In genomic region chr2:13557145-13558030, GRCm38 (mm10) we compare ENCODE assay signal across 17 mouse cellular contexts. TPM values are rescaled to one million over a fixed set of nuclear protein-coding genes. Genes with fewer than 3 reads are reported as not detected.
DNase-seq lines count a peak whose midpoint lies in the region; ATAC-seq lines count a peak whose summit lies in the region.
"Had no signal": no experiment of that assay in that cellular context is flagged by ENCODE, and none has a peak within 500 bp of the region (broad histone marks: within the 10 kb centered on the region; RNA-seq: fewer than 3 reads in every experiment).

No protein-coding gene starts in this region.

- WGBS in embryonic facial prominence, embryonic 14.5 days, result 73% methylated on average over 9 of the region's 9 CpGs

- H3K4me2 ChIP-seq in embryonic facial prominence, embryonic 14.5 days (ENCODE audit: low read depth, low read length), result no peak overlapping the region
- H3K4me2 ChIP-seq: limb, embryonic 13.5 days; neural tube, embryonic 15.5 days had no signal

- no peaks in the 10 kb centered on the region for H3K27me3 ChIP-seq in embryonic facial prominence, embryonic 14.5 days (replicated peaks; ENCODE audit: control insufficient read depth, insufficient read depth, low read length)
- H3K27me3 ChIP-seq: CH12.LX; limb, embryonic 13.5 days; neural tube, embryonic 15.5 days had no signal

- no peak overlapping the region for H3K9ac ChIP-seq in embryonic facial prominence, embryonic 14.5 days (ENCODE audit: low read depth, low read length)
- H3K9ac ChIP-seq: limb, embryonic 13.5 days; neural tube, embryonic 15.5 days had no signal

- no peak for DNase-seq in frontal cortex, postnatal 10 days (ENCODE audit: low spot score in 2 of 2)
- peak; percentile 70 for DNase-seq in CD4-positive helper T cell, adult 2 months (ENCODE audit: low read depth, low spot score)
- no peak for DNase-seq in embryonic facial prominence, embryonic 14.5 days (ENCODE audit: low spot score)
- no peak for DNase-seq in kidney, postnatal 36 days
- no peak for DNase-seq in cerebellum, postnatal 10 days
- DNase-seq in frontal cortex, postnatal 14 days (ENCODE audit: low spot score in 2 of 2), result no peak
- DNase-seq: cerebellum, adult 11 months; gastrocnemius, postnatal 14 days; kidney, adult 11 months; layer of hippocampus, adult 9-11 months; lung, postnatal 4 days had no signal

- no peaks in the 10 kb centered on the region for H3K36me3 ChIP-seq in embryonic facial prominence, embryonic 14.5 days (ENCODE audit: control insufficient read depth, insufficient read depth, low read length)
- H3K36me3 ChIP-seq: limb, embryonic 13.5 days; neural tube, embryonic 15.5 days had no signal

- H3K27ac ChIP-seq in embryonic facial prominence, embryonic 14.5 days (replicated peaks; ENCODE audit: low read depth, low read length), result 0 out of 2 replicates have a peak overlapping the region, but pooled peaks have one; percentile 25
- H3K27ac ChIP-seq: limb, embryonic 13.5 days; neural tube, embryonic 15.5 days had no signal

- no peak overlapping the region for H3K4me3 ChIP-seq in embryonic facial prominence, embryonic 14.5 days (ENCODE audit: low read depth, low read length)
- H3K4me3 ChIP-seq: erythroblast, embryonic 14.5 days; limb, embryonic 13.5 days; neural tube, embryonic 15.5 days had no signal

- no peaks in the 10 kb centered on the region for H3K9me3 ChIP-seq in embryonic facial prominence, embryonic 14.5 days (ENCODE audit: control insufficient read depth, low read length)
- H3K9me3 ChIP-seq: limb, embryonic 13.5 days; neural tube, embryonic 15.5 days had no signal

- peaks cover 18% of the 10 kb centered on the region for H3K4me1 ChIP-seq in embryonic facial prominence, embryonic 14.5 days (ENCODE audit: control insufficient read depth, insufficient read depth, low read length)
- H3K4me1 ChIP-seq: neural tube, embryonic 15.5 days had no signal

- peak; percentile 40 for ATAC-seq in frontal cortex, adult (ENCODE audit: low TSS enrichment)
- no peak for ATAC-seq in embryonic facial prominence, embryonic 14.5 days (ENCODE audit: low read depth)
- peak; percentile 45 for ATAC-seq in megakaryocyte progenitor cell, adult 5-6 weeks (replicated peaks; ENCODE audit: poor library complexity)

RNA-seq across cellular contexts. Expression of gene Trdmt1, which starts 12.9 kb away (rescaled TPM):
- 11.5 and 16.8 TPM in 2 replicates for polyA plus RNA-seq in embryonic facial prominence, embryonic 14.5 days (2014; fragmentation: Nextera tagmentation; extraction: Ambion mirVana)
- 13.9 and 14.4 TPM in 2 replicates for total RNA-seq in megakaryocyte progenitor cell, adult 5-6 weeks (2015)
- total RNA-seq in megakaryocyte progenitor cell, adult 5-6 weeks (2017), result 16.4 and 17.7 TPM in 2 replicates

RNA-seq across cellular contexts. Expression of gene Vim, which starts 16.3 kb away (rescaled TPM):
- 1,242 and 1,248 TPM in 2 replicates for polyA plus RNA-seq in embryonic facial prominence, embryonic 14.5 days (2014; fragmentation: Nextera tagmentation; extraction: Ambion mirVana)
- 816 and 1,066 TPM in 2 replicates for total RNA-seq in megakaryocyte progenitor cell, adult 5-6 weeks (2015)
- 743 and 949 TPM in 2 replicates for total RNA-seq in megakaryocyte progenitor cell, adult 5-6 weeks (2017)
